Comparison of ENCODE assay signal across 8 mouse cellular contexts in the genomic region with DNA sequence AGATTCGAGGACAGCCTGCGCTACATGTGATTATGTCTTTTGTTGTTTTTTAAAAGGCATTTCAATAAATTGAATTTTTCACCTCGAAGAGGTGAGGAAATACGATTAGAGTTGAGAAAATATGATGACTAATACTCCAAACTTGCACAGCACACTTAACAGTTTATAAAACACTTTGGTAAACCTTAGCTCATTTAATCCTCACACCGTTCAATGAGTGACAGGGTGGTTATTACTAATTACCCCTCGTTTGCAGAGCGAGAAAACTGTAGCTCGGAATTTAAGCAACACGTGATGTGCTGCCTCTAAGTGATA. TPM values are rescaled to one million over a fixed set of nuclear protein-coding genes. Genes with fewer than 3 reads are reported as not detected.
A peak's percentile ranks its signal among the peaks of the same experiment; 100 is the strongest.
DNase-seq lines count a peak whose midpoint lies in the region; ATAC-seq and TF ChIP-seq lines count a peak whose summit lies in the region.

No protein-coding gene starts in this region.

- H3K4me1 ChIP-seq in heart, embryonic 16.5 days (ENCODE audit: control insufficient read depth, insufficient read depth, low read length), result peaks cover 11% of the 10 kb centered on the region
- no peaks in the 10 kb centered on the region; the same call in 1 of the 2 replicates for H3K4me1 ChIP-seq in bone marrow, adult 2 months (ENCODE audit: control insufficient read depth, insufficient read depth, low read length)
- H3K4me1 ChIP-seq in hindbrain, embryonic 14.5 days (replicated peaks; ENCODE audit: control insufficient read depth, insufficient read depth, low read length), result peaks cover 9% of the 10 kb centered on the region
- H3K4me1 ChIP-seq in midbrain, embryonic 12.5 days, result peaks cover 15% of the 10 kb centered on the region

- H3K27ac ChIP-seq in heart, embryonic 16.5 days (ENCODE audit: low read length), result peak overlapping the region; percentile 50; the same call in 1 of the 2 replicates
- H3K27ac ChIP-seq in bone marrow, adult 2 months (ENCODE audit: control insufficient read depth, insufficient read depth, low read depth, low read length, poor library complexity), result peak overlapping the region; percentile 89
- H3K27ac ChIP-seq in hindbrain, embryonic 14.5 days, result 0 out of 2 replicates have a peak overlapping the region, but pooled peaks have one; percentile 23
- H3K27ac ChIP-seq in midbrain, embryonic 12.5 days (replicated peaks), result no peak overlapping the region

- no peak for TF ChIP-seq CTCF in bone marrow, adult 2 months (IDR thresholded peaks at IDR 0.05; ENCODE audit: control insufficient read depth, insufficient read depth, low read length)

- no peaks in the 10 kb centered on the region for H3K27me3 ChIP-seq in heart, embryonic 16.5 days (ENCODE audit: control insufficient read depth, insufficient read depth, low read length)
- no peaks in the 10 kb centered on the region for H3K27me3 ChIP-seq in hindbrain, embryonic 14.5 days (ENCODE audit: control insufficient read depth, insufficient read depth, low read length)
- peaks cover 11% of the 10 kb centered on the region for H3K27me3 ChIP-seq in midbrain, embryonic 12.5 days

- peak overlapping the region; percentile 64 for H3K4me3 ChIP-seq in heart, embryonic 16.5 days (ENCODE audit: low read length)
- H3K4me3 ChIP-seq in bone marrow, adult 2 months (replicated peaks; ENCODE audit: control insufficient read depth, low read depth, low read length), result peak overlapping the region; percentile 45
- peak overlapping the region; percentile 64 for H3K4me3 ChIP-seq in hindbrain, embryonic 14.5 days (replicated peaks; ENCODE audit: low read length)
- peak overlapping the region; percentile 94; the same call in 1 of the 2 replicates for H3K4me3 ChIP-seq in midbrain, embryonic 12.5 days

- TF ChIP-seq POLR2A in bone marrow, adult 2 months (IDR thresholded peaks at IDR 0.05; ENCODE audit: borderline replicate concordance, control insufficient read depth, low read depth, low read length), result no peak

- intact Hi-C loops in heart, postnatal 25 days (cut with DNase I), result loop anchor here (1.0 to 10.0 kb wide), 3 partner anchors 74 to 269 kb away; partner anchors contain the start of gene Kat7

- no peak for ATAC-seq in heart, embryonic 16.5 days (replicated peaks; ENCODE audit: extremely low read depth, insufficient read depth, low FRiP score)
- no peak for ATAC-seq in hindbrain, embryonic 14.5 days (ENCODE audit: low FRiP score)
- no peak for ATAC-seq in midbrain, embryonic 12.5 days (ENCODE audit: low FRiP score, low read depth)

- peak overlapping the region; percentile 61 for H3K4me2 ChIP-seq in heart, embryonic 16.5 days (ENCODE audit: low read depth, low read length)
- H3K4me2 ChIP-seq in hindbrain, embryonic 14.5 days (replicated peaks), result 0 out of 2 replicates have a peak overlapping the region, but pooled peaks have one; percentile 38
- H3K4me2 ChIP-seq in midbrain, embryonic 12.5 days (replicated peaks), result peak overlapping the region; percentile 60

- peaks cover 20% of the 10 kb centered on the region for H3K36me3 ChIP-seq in heart, embryonic 16.5 days (ENCODE audit: control insufficient read depth, insufficient read depth)
- peaks cover 39% of the 10 kb centered on the region for H3K36me3 ChIP-seq in hindbrain, embryonic 14.5 days (replicated peaks; ENCODE audit: control insufficient read depth, insufficient read depth)
- peaks cover 36% of the 10 kb centered on the region for H3K36me3 ChIP-seq in midbrain, embryonic 12.5 days

- no peak for DNase-seq in heart, postnatal 25 days (ENCODE audit: low spot score)
- DNase-seq in hindbrain, embryonic 14.5 days (ENCODE audit: low spot score), result no peak
- no peak for DNase-seq in frontal cortex, adult 2 months (ENCODE audit: extremely low spot score in 1 of 2, low spot score in 1 of 2)
- no peak for DNase-seq in adrenal gland, postnatal 4 days (ENCODE audit: low spot score in 2 of 2)
- no peak for DNase-seq in thymus, postnatal 4 days

- H3K9me3 ChIP-seq in heart, embryonic 16.5 days (replicated peaks; ENCODE audit: control insufficient read depth, low read length), result no peaks in the 10 kb centered on the region
- H3K9me3 ChIP-seq in hindbrain, embryonic 14.5 days (ENCODE audit: control insufficient read depth, low read length), result no peaks in the 10 kb centered on the region
- no peaks in the 10 kb centered on the region for H3K9me3 ChIP-seq in midbrain, embryonic 12.5 days

- H3K9ac ChIP-seq in heart, embryonic 16.5 days (ENCODE audit: low read length), result peak overlapping the region; percentile 66
- H3K9ac ChIP-seq in hindbrain, embryonic 14.5 days, result 0 out of 2 replicates have a peak overlapping the region, but pooled peaks have one; percentile 31
- H3K9ac ChIP-seq in midbrain, embryonic 12.5 days (replicated peaks), result no peak overlapping the region; the same call in 1 of the 2 replicates

- 39% methylated on average over 9 of the region's 9 CpGs for WGBS in heart, embryonic 16.5 days
- 37% methylated on average over 9 of the region's 9 CpGs for WGBS in bone marrow, adult 2 months
- WGBS in hindbrain, embryonic 14.5 days, result 45% methylated on average over 9 of the region's 9 CpGs
- whole genome bisulfite sequencing in midbrain, embryonic 12.5 days, result 40% methylated on average over 9 of the region's 9 CpGs

RNA-seq across cellular contexts. Expression of gene Slc35b1, which starts 0.5 kb away (rescaled TPM):
- polyA plus RNA-seq in heart, embryonic 16.5 days (2015; fragmentation: Nextera tagmentation; extraction: Ambion mirVana), result 71.2 and 73.0 TPM in 2 replicates
- total RNA-seq in heart, postnatal 25 days (2021), result 10 to 100 TPM; 36.6 to 43.4 TPM
- 34.9 and 49.3 TPM in 2 replicates for polyA plus RNA-seq in bone marrow, adult 2 months (2011; ENCODE audit: insufficient read depth, insufficient read length, low replicate concordance, missing spikeins)
- 144 and 153 TPM in 2 replicates for polyA plus RNA-seq in hindbrain, embryonic 14.5 days (2014; fragmentation: Nextera tagmentation; extraction: Ambion mirVana)
- polyA plus RNA-seq in midbrain, embryonic 12.5 days (2016; fragmentation: Nextera tagmentation; extraction: Ambion mirVana), result 124 and 131 TPM in 2 replicates
- polyA plus RNA-seq in frontal cortex, adult 2 months (2012; rRNA removed), result 78.3 and 78.6 TPM in 2 replicates
- 10 to 100 TPM; 64.7 to 71.1 TPM for total RNA-seq in adrenal gland, postnatal 4 days (2021)

RNA-seq across cellular contexts. Expression of gene Spop, which starts 29.9 kb away (rescaled TPM):
- 135 and 157 TPM in 2 replicates for polyA plus RNA-seq in heart, embryonic 16.5 days (2015; fragmentation: Nextera tagmentation; extraction: Ambion mirVana)
- total RNA-seq in heart, postnatal 25 days (2021), result 100 to 1,000 TPM; 180 to 195 TPM
- polyA plus RNA-seq in bone marrow, adult 2 months (2011; ENCODE audit: insufficient read depth, insufficient read length, low replicate concordance, missing spikeins), result 57.9 and 61.3 TPM in 2 replicates
- polyA plus RNA-seq in hindbrain, embryonic 14.5 days (2014; fragmentation: Nextera tagmentation; extraction: Ambion mirVana), result 160 and 167 TPM in 2 replicates
- 200 and 204 TPM in 2 replicates for polyA plus RNA-seq in midbrain, embryonic 12.5 days (2016; fragmentation: Nextera tagmentation; extraction: Ambion mirVana)
- polyA plus RNA-seq in frontal cortex, adult 2 months (2012; rRNA removed), result 124 and 144 TPM in 2 replicates
- total RNA-seq in adrenal gland, postnatal 4 days (2021), result 100 to 1,000 TPM; 122 to 124 TPM

RNA-seq across cellular contexts. Expression of gene Fam117a, which starts 47.1 kb away (rescaled TPM):
- 5.0 and 6.3 TPM in 2 replicates for polyA plus RNA-seq in heart, embryonic 16.5 days (2015; fragmentation: Nextera tagmentation; extraction: Ambion mirVana)
- 1 to 10 TPM; 7.8 to 8.8 TPM for total RNA-seq in heart, postnatal 25 days (2021)
- polyA plus RNA-seq in bone marrow, adult 2 months (2011; ENCODE audit: insufficient read depth, insufficient read length, low replicate concordance, missing spikeins), result 167 and 178 TPM in 2 replicates
- 2.8 and 3.5 TPM in 2 replicates for polyA plus RNA-seq in hindbrain, embryonic 14.5 days (2014; fragmentation: Nextera tagmentation; extraction: Ambion mirVana)
- polyA plus RNA-seq in midbrain, embryonic 12.5 days (2016; fragmentation: Nextera tagmentation; extraction: Ambion mirVana), result 6.7 and 7.8 TPM in 2 replicates
- polyA plus RNA-seq in frontal cortex, adult 2 months (2012; rRNA removed), result 11.4 and 12.5 TPM in 2 replicates
- 10 to 100 TPM; 21.9 to 27.8 TPM for total RNA-seq in adrenal gland, postnatal 4 days (2021)

Comparison
In these comparisons a context has a peak if more than half of its experiments do, and no peak if none do; other contexts are left out.
1. RNA of gene Fam117a, which starts 47.1 kb away (polyA plus RNA-seq): 167 to 178 TPM in bone marrow, adult 2 months; 11.4 to 12.5 TPM in frontal cortex, adult 2 months, 6.7 to 7.8 TPM in midbrain, embryonic 12.5 days, 5.0 to 6.3 TPM in heart, embryonic 16.5 days and 2.8 to 3.5 TPM in hindbrain, embryonic 14.5 days; every median in the first group is over 10 times any median in the second.
2. Peak in every context shown above with its lines, with median percentiles within 50 percentile points of each other: H3K4me2 ChIP-seq and H3K4me3 ChIP-seq.